Mouse (Mus musculus) mesoderm, embryonic 11.5 days (tissue): Measurements from ENCODE around the gene Tspo2.
A peak's percentile ranks its signal among the peaks of the same experiment; 100 is the strongest.

Source experiments
- DNase-seq: peaks from one replicate; pipeline ENCODE4 v3.0.0-alpha.2; 2012; ENCODE audit warnings: low read depth, low spot score

Gene Tspo2

GRCm38 (mm10) chr17:48417521-48417920 is 33.8 kb downstream of the Tspo2 start:
- DNase-seq: no peak

GRCm38 (mm10) chr17:48416425-48417195 is 34.7 kb downstream of the Tspo2 start:
- peak; percentile 67 for DNase-seq

GRCm38 (mm10) chr17:48416011-48416410 is 35.3 kb downstream of the Tspo2 start:
- DNase-seq: no peak

- no peak for DNase-seq
Measured at GRCm38 (mm10) chr17:48411241-48411640, 40.1 kb downstream of the Tspo2 start.

- peak; percentile 50 for DNase-seq
Measured at GRCm38 (mm10) chr17:48410299-48410785, 41.0 kb downstream of the Tspo2 start.

- peak; percentile 100 for DNase-seq
Measured at GRCm38 (mm10) chr17:48409380-48410298, 41.7 kb downstream of the Tspo2 start, which contains the start of the genes Nfya and Oard1. Gene Nfya (minus strand): TSS chr17:48409906. Gene Oard1 (plus strand): TSS chr17:48410014.

GRCm38 (mm10) chr17:48408526-48409291 is 42.6 kb downstream of the Tspo2 start:
- DNase-seq: peak; percentile 66

- DNase-seq: no peak
Measured at GRCm38 (mm10) chr17:48407910-48408525, 43.3 kb downstream of the Tspo2 start.

- no peak for DNase-seq
Measured at GRCm38 (mm10) chr17:48407154-48407553, 44.2 kb downstream of the Tspo2 start.

GRCm38 (mm10) chr17:48404706-48405105 is 46.6 kb downstream of the Tspo2 start:
- DNase-seq: no peak

- no peak for DNase-seq
Measured at GRCm38 (mm10) chr17:48403848-48404247, 47.5 kb downstream of the Tspo2 start.

- no peak for DNase-seq
Measured at GRCm38 (mm10) chr17:48402751-48403150, 48.6 kb downstream of the Tspo2 start.

- no peak for DNase-seq
Measured at GRCm38 (mm10) chr17:48401710-48402109, 49.6 kb downstream of the Tspo2 start.
